Mouse (Mus musculus) liver, embryonic 15.5 days (tissue): ENCODE results near the gene S1pr3. TPM values are rescaled to one million over a fixed set of nuclear protein-coding genes. Genes with fewer than 3 reads are reported as not detected.

ENCODE experiments used
- ATAC-seq: fragments of 200-750 bp; cut with Nextera tagmentation; 2 replicates; pipeline ENCODE4 v1.8.0; 2017; ENCODE audit warnings: moderate number of reproducible peaks, mild to moderate bottlenecking, moderate library complexity; ENCODE audit not compliant: insufficient read depth
- H3K27ac ChIP-seq: fragments of 300-500 bp; sonication (generic); replicated peaks from 2 replicates; pipeline ENCODE4 v1.5.1; 2015; ENCODE audit warnings: mild to moderate bottlenecking, inconsistent platforms
- H3K27me3 ChIP-seq: fragments of 300-500 bp; sonication (generic); 2 replicates; pipeline ENCODE4 v1.6.1; 2015; ENCODE audit warnings: mild to moderate bottlenecking, inconsistent platforms
- H3K36me3 ChIP-seq: fragments of 300-500 bp; sonication (generic); replicated peaks from 2 replicates; pipeline ENCODE4 v1.6.1; 2015; ENCODE audit warnings: moderate library complexity, mild to moderate bottlenecking, inconsistent platforms
- H3K4me1 ChIP-seq: fragments of 300-500 bp; sonication (generic); replicated peaks from 2 replicates; pipeline ENCODE4 v1.6.1; 2015; ENCODE audit warnings: inconsistent platforms
- H3K4me2 ChIP-seq: fragments of 300-500 bp; sonication (generic); 2 replicates; pipeline ENCODE4 v1.6.1; 2015; ENCODE audit warnings: moderate library complexity, mild to moderate bottlenecking, inconsistent platforms
- H3K4me3 ChIP-seq: fragments of 300-500 bp; sonication (generic); replicated peaks from 2 replicates; pipeline ENCODE4 v1.5.1; 2015; ENCODE audit warnings: mild to moderate bottlenecking, inconsistent platforms
- H3K9ac ChIP-seq: fragments of 300-500 bp; sonication (generic); 2 replicates; pipeline ENCODE4 v1.6.1; 2015; ENCODE audit warnings: moderate library complexity, mild to moderate bottlenecking, inconsistent platforms
- H3K9me3 ChIP-seq: fragments of 300-500 bp; sonication (generic); replicated peaks from 2 replicates; pipeline ENCODE4 v1.6.1; 2016; ENCODE audit warnings: inconsistent platforms
- WGBS: fragments of 180-500 bp; shearing (Covaris S2); methylation state at CpG from one replicate; pipeline ENCODE4 v1.1.7; 2015; ENCODE audit warnings: mixed read lengths; ENCODE audit not compliant: insufficient replicate concordance; 5-methylcytosine and 5-hydroxymethylcytosine counted together
- polyA plus RNA-seq: library from polyadenylated mRNA; unstranded; fragments of >200 nt; fragmentation: Nextera tagmentation; extraction: Ambion mirVana; gene quantifications from 2 replicates; pipeline ENCODE4 v1.2.1, GENCODE M21; 2015

S1pr3 gene
- polyA plus RNA-seq, 1 experiment from 2014 or later = 1.5 TPM

- Histone ChIP-seq H3K9me3 (no peaks in the 10 kb centered on the region), H3K4me1 (no peaks in the 10 kb centered on the region; the same call in 1 of the 2 replicates), H3K27me3 (no peaks in the 10 kb centered on the region), H3K9ac (no peak overlapping the region), H3K36me3 (no peaks in the 10 kb centered on the region), H3K4me3 (no peak overlapping the region), H3K4me2 (no peak overlapping the region), H3K27ac (no peak overlapping the region)
- WGBS = 61% methylated on average over 6 of the region's 6 CpGs
- no peak for ATAC-seq
These were observed 26.9 kb upstream of the S1pr3 start for GRCm38 (mm10) chr13:51381498-51381897.

DNA sequence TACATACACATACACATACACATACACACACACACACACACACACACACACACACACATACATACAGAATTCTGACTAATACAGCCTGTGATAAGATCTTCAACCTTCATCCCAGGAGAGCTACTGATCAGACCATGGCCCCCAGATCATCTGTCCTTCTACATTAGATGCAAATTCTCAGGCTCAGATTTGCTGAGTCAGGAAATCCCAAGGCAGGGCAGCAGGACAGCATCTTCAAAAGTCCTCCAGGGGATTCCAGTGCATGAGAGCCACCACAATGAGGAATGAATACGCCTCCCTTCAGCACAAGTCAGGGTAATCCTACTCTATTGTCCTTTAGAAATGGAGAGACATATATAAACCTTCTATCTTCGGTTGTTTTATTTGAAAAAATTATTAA is 23.5 kb upstream of the S1pr3 start:
- WGBS = 49% methylated on average over 2 of the region's 2 CpGs
- H3K27ac ChIP-seq = no peak overlapping the region

DNA sequence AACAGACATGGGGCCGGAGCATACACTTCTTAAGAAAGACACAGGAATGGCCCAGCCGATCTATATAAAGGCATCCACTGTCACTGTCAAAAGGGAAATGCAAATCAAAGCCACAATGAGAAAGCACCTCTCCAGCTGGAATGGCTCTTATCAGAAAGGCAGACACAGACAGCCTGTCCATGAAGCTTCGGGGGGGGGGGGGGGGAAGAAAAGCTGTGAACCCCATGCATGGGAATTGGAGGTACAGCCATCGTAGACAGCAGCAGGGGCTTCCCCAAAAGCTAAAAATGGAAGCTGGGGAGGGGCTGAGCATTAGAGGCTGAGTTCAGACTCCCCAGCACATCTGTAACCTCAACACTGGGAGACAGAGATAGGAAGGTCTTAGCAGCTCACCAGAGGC is 20.5 kb upstream of the S1pr3 start:
- WGBS = 11% methylated on average over 4 of the region's 4 CpGs
- no peak overlapping the region for H3K4me2 ChIP-seq
- no peaks in the 10 kb centered on the region for H3K27me3 ChIP-seq
- no peaks in the 10 kb centered on the region for H3K4me1 ChIP-seq
- no peak overlapping the region for H3K27ac ChIP-seq
- ATAC-seq = no peak
- H3K36me3 ChIP-seq = no peaks in the 10 kb centered on the region
- H3K9ac ChIP-seq = no peak overlapping the region
- no peak overlapping the region for H3K4me3 ChIP-seq
- no peaks in the 10 kb centered on the region for H3K9me3 ChIP-seq

More for the DNA sequence above, 23.5 kb upstream of the S1pr3 start:
- Histone ChIP-seq H3K4me1 (no peaks in the 10 kb centered on the region), H3K9me3 (no peaks in the 10 kb centered on the region), H3K36me3 (no peaks in the 10 kb centered on the region), H3K4me2 (no peak overlapping the region), H3K9ac (no peak overlapping the region), H3K27me3 (no peaks in the 10 kb centered on the region), H3K4me3 (no peak overlapping the region)
- no peak for ATAC-seq

GRCm38 (mm10) chr13:51390398-51390797 is 18.0 kb upstream of the S1pr3 start:
- Histone ChIP-seq H3K4me2 (no peak overlapping the region), H3K4me1 (no peaks in the 10 kb centered on the region), H3K9me3 (no peaks in the 10 kb centered on the region), H3K9ac (no peak overlapping the region), H3K4me3 (no peak overlapping the region), H3K27me3 (no peaks in the 10 kb centered on the region), H3K27ac (no peak overlapping the region), H3K36me3 (no peaks in the 10 kb centered on the region)
- 52% methylated on average over 4 of the region's 4 CpGs for WGBS
- no peak for ATAC-seq

DNA sequence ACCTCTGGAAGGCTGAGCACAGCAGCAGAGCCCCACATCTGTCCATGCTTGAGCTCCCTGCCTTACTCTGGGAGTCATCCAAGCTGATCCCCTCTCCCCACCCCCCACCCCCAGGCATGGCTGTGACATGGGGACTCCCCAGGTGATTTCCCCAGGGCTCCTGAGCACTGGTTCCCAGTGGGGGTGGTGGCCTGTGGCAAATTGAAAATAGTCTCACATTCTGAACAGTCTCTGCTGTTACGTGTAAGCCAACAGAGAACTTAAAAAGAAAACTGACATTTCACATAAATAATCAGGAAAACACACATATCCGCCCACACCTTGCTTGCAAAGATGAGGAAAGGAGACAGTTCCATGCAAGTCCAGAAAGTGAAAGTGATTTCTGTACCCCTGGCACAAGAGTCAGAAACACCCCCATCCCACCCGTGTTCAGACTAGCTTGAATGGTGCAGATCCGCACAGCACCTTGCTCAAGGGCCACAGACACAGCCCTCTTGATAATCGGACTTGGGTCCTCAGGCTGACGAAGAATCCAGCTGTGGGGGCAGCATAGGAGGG is 17.0 kb upstream of the S1pr3 start:
- no peak for ATAC-seq
- H3K4me2 ChIP-seq = no peak overlapping the region
- 58% methylated on average over 6 of the region's 6 CpGs for WGBS

DNA sequence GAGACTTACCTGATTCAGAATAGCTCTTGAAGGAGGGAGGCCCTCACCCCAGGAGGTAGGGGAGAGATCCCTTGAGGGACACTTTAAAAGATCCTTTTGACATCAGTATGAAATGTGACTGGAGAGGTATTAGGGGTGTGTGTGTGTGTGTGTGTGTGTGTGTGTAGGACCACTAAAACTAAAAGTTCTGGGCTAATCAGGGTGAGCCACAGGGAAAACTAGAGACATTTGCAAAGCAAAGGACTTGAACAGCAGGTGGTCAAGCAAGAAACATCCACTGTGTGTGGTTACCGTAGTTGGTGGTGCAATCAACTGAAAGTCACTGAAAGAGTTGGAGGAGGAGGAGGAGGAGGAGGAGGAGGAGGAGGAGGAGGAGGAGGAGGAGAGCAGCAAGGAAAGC is 16.2 kb upstream of the S1pr3 start:
- 67% methylated on average over 1 of the region's 1 CpGs for WGBS
- Histone ChIP-seq H3K4me1 (no peaks in the 10 kb centered on the region), H3K4me2 (no peak overlapping the region), H3K9ac (no peak overlapping the region), H3K4me3 (no peak overlapping the region), H3K27ac (no peak overlapping the region), H3K27me3 (no peaks in the 10 kb centered on the region), H3K36me3 (no peaks in the 10 kb centered on the region), H3K9me3 (no peaks in the 10 kb centered on the region)
- no peak for ATAC-seq

More for the DNA sequence above, 17.0 kb upstream of the S1pr3 start:
- Histone ChIP-seq H3K27me3 (no peaks in the 10 kb centered on the region), H3K4me1 (no peaks in the 10 kb centered on the region), H3K9me3 (no peaks in the 10 kb centered on the region), H3K9ac (no peak overlapping the region), H3K4me3 (no peak overlapping the region), H3K27ac (no peak overlapping the region), H3K36me3 (no peaks in the 10 kb centered on the region)

- Histone ChIP-seq H3K27me3 (no peaks in the 10 kb centered on the region), H3K4me1 (peaks cover 6% of the 10 kb centered on the region; the same call in 1 of the 2 replicates), H3K36me3 (no peaks in the 10 kb centered on the region), H3K4me3 (no peak overlapping the region), H3K9me3 (no peaks in the 10 kb centered on the region), H3K4me2 (no peak overlapping the region), H3K9ac (no peak overlapping the region), H3K27ac (no peak overlapping the region)
- 54% methylated on average over 6 of the region's 6 CpGs for WGBS
- ATAC-seq = no peak
These were observed 10.6 kb upstream of the S1pr3 start for GRCm38 (mm10) chr13:51397861-51398260.

GRCm38 (mm10) chr13:51399562-51399961 is 8.9 kb upstream of the S1pr3 start:
- H3K36me3 ChIP-seq = no peaks in the 10 kb centered on the region
- 68% methylated on average over 3 of the region's 3 CpGs for WGBS
- ATAC-seq = no peak
- no peaks in the 10 kb centered on the region for H3K27me3 ChIP-seq
- peaks cover 6% of the 10 kb centered on the region; the same call in 1 of the 2 replicates for H3K4me1 ChIP-seq
- no peak overlapping the region for H3K4me2 ChIP-seq
- H3K9ac ChIP-seq = no peak overlapping the region
- no peaks in the 10 kb centered on the region for H3K9me3 ChIP-seq
- H3K4me3 ChIP-seq = no peak overlapping the region
- no peak overlapping the region for H3K27ac ChIP-seq

DNA sequence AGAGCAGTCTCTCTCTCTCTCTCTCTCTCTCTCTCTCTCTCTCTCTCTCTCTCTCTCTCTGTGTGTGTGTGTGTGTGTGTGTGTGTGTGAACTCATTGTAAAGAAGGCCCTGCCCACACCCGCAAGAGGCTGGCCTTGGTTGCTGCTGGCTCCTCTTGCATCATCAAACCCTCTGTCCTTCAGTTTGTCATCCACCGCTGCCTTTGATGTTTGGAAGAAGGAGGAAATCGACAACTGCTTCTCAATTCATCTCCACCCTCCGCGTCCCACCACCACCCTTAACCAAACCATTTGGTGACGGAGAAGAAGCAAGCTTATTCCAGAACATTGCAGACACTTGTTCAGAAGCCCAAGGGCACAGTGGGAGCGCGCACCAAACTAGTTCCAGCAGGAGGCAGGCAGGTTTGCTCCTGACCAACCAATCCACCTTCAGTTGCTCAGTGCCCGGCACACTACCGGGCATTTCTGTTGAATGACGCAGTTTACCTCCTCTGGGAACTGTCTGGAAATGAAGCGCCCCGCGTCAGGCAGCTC is 8.2 kb upstream of the S1pr3 start:
- Histone ChIP-seq H3K9ac (no peak overlapping the region), H3K4me1 (peaks cover 6% of the 10 kb centered on the region; the same call in 1 of the 2 replicates), H3K4me2 (peak overlapping the region; percentile 63), H3K4me3 (peak overlapping the region; percentile 39; the same call in 1 of the 2 replicates), H3K27ac (no peak overlapping the region), H3K27me3 (no peaks in the 10 kb centered on the region), H3K36me3 (no peaks in the 10 kb centered on the region), H3K9me3 (no peaks in the 10 kb centered on the region)
- ATAC-seq = no peak
- WGBS = 10% methylated on average over 14 of the region's 14 CpGs

DNA sequence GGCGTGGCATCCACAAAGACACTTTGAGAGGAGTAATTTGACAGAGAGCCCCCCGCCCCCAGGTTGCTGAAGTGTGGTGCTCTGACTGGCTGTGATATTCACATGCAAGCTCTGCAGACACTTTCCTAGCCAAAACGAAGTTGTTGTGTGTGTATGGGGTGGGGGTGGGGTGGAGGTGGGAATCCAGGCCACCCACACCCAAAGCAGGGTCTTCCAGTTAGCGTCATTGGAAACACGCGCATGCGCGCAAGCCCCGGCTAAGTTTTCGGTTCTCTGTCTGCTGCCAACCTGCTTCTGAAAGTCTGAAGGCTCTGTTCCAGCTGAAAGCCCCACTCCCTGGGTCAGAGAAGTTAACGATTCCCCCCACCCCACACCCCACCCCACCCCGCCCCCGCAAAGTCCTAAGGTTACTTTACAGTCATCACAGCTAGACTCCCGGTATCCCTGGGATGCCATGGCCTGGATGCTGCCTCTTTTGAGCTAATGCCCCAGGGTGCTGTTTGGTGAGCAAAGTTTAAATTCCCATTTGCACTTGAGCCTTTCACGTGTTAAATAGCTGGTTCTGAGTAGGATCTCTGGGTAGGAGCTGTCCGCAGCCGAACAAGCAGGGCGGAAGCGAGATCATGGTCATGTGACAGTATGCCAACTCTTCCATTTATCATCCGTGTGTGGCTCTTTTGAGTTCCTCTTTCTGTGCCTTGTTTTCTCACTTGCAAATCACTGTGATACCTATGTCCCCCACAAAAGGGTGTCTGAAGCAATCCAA is 7.5 kb upstream of the S1pr3 start:
- Histone ChIP-seq H3K9ac (no peak overlapping the region), H3K4me2 (peak overlapping the region; percentile 63), H3K4me1 (peaks cover 6% of the 10 kb centered on the region; the same call in 1 of the 2 replicates), H3K36me3 (no peaks in the 10 kb centered on the region), H3K27me3 (no peaks in the 10 kb centered on the region), H3K27ac (no peak overlapping the region), H3K9me3 (no peaks in the 10 kb centered on the region), H3K4me3 (peak overlapping the region; percentile 39)
- ATAC-seq = 0 out of 2 replicates have a peak, but pooled peaks have one; percentile 22
- 1% methylated on average over 20 of the region's 20 CpGs for WGBS

- H3K4me1 ChIP-seq = peaks cover 6% of the 10 kb centered on the region; the same call in 1 of the 2 replicates
- H3K4me3 ChIP-seq = no peak overlapping the region
- no peak overlapping the region for H3K27ac ChIP-seq
- no peak for ATAC-seq
- 67% methylated on average over 4 of the region's 4 CpGs for WGBS
- no peak overlapping the region for H3K4me2 ChIP-seq
- H3K36me3 ChIP-seq = no peaks in the 10 kb centered on the region
- no peaks in the 10 kb centered on the region for H3K9me3 ChIP-seq
- H3K9ac ChIP-seq = no peak overlapping the region
- peaks cover 31% of the 10 kb centered on the region for H3K27me3 ChIP-seq
These were observed 3.9 kb upstream of the S1pr3 start for GRCm38 (mm10) chr13:51404566-51404965.
